Mouse (Mus musculus): ENCODE measurements around the gene Mob1b.

The Mob1b gene

DNA sequence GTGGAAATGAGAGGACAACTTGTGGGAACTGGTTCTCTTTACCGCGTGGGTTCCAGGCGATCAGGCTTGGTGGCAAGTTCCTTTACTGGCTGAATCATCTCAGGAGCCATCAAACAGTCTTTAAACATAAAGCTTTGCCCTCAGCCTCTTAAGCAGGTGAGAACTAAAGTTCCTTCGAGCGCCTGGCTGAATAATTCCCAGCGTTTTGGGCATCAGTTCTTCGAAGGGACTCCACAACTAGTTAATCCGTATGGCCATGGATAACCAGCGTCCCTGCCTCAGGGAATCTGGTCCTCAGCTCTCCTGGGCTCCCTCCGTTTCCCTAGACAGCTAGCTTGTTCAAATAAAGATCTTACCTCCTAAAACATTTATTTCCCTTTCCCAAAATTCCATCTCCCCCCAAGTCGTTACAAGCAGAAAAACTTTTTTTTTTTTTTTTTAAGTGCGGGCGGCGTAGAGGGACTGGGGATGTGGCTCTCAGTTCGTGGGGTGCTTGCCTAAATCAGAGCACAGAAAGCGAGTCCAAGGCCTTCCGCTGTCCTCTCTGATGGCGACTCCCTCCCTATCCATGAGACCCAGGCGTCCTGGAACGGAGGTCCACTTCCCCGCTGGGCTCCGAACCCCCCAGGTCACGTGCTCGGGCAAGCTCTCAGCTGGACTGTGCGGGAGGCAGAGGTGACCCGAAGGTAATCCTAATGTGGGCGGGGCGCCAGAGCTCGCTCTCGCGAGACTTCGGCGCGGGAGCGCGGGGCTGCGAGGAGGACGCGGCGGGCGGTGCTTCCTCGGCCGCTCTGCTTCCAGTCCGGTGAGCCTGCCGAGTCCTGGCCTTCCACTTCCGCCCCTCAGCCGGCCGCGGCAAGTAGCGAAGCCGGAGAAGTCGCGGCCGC, at the start of gene Mob1b:
Gene Mob1b (plus strand): TSS at position 740 of the 887 bp plus-strand sequence.
- CTCF ChIA-PET: interaction anchor here (0.7 to 0.8 kb wide), 2 partner anchors 24 to 66 kb away, joined by 3 read pairs; no protein-coding TSS in a partner anchor

DNA sequence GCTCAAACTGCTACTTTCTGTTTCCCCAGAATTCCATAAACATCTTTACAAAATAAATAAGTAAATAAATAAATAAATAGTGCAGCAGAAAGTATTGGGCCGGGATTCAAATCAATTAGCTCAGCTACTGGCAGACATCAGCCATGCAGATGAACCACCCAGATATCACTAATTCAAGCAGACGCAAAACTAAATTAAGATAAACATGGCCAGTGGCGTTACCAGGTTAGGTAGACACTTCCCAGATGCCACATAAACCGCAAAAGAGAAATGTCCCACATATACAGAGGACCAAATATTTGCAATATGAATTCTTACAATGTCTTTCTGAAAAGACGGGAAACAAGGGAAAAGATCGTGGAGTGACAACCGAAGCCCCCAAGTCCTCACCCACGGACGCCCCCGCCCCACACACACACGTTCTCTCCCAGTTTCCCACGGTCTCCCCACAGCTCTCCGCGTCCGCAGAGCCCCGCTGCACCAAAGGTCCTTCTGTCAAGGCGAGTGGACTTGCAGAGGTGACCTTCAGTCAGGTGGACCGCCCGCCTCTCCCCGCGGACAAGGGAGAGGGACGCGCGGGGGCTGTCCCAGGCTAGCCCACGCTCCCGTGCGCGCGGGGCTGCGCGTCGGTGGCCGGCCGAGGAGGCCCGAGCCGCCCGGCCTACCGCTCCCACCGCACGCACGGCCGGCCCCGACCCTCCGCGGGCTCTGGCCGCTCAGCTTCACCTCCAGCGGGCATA, 45.8 kb upstream of the Mob1b start:
- CTCF ChIA-PET: no interaction called here

DNA sequence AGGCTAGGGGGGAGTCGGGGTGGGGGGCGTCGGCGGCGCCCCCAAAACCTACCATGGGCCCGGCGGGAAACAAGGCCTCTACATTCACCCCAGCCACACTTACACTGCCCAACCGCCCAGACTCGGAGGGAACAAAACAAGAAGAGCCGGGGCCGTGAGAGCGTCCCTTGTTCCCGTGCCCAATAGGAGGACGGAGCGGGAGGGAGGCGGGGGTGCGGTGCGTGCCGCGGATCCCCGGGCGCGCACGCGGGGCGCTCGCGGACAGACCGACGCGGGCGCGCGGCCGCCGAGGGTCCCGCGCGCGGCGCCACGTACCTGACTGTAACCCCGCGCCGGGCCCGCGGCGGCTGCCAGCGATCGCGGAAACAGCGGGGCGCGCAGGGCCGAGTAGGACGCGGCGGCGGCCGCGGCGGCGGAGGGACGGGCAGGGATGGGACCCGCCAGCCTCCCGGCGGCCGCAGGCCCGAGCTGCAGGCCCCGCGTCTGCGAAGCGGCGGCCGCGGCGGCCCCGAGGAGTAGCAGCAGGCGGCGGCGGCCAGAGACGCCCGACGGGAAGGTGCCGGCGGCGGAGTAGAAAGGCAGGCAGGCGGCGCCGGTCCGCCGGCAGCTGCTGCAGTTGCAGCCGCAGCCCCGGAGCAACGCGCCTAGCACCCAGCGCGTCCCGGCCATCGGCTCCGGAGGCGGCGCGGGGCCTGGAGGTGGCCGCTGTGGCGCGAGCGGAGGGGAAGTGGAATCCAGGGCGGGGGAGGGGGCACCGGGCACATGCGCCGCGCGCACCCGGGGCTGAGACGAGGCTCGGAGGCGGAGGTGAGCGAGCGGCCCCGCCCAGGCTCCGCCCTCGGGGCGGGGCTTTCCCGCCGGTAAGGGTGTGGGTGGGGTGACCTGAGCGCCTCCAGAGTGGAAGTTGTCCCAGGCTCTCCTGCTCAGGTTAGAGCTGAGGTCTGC, 44.9 kb upstream of the Mob1b start, which contains the start of gene Grsf1:
Gene Grsf1 (minus strand): TSS at position 729 of the 945 bp plus-strand sequence.
- CTCF ChIA-PET: interaction anchor here (0.7 kb wide), 1 partner anchor 43 kb away, joined by 3 read pairs; no protein-coding TSS in a partner anchor

DNA sequence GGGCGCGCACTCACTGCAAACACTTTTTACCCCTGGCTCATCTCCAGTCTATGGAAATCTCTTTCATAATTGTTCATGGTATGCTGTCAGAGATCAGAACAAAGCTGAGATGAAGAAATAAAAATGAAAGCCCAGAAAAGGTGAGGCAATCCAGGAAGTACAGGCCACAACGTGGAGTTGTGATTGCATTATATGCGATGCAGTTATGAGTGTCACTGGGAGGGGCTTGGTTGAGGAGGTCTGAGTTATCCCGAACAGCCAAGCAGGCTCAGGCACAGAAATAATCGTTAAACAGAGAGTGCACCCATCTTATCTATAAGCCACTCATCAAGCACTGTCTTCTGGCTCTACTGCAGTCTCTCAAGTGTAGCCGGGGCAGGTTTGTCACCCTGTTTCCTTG, 41.7 kb upstream of the Mob1b start:
- CTCF ChIA-PET: no interaction called here

GRCm38 (mm10) chr5:88679341-88679740, 41.3 kb upstream of the Mob1b start:
- CTCF ChIA-PET: no interaction called here

- CTCF ChIA-PET: no interaction called here
These were observed 40.1 kb upstream of the Mob1b start for GRCm38 (mm10) chr5:88680567-88680966.

GRCm38 (mm10) chr5:88683706-88684105, 36.9 kb upstream of the Mob1b start:
- CTCF ChIA-PET: no interaction called here

DNA sequence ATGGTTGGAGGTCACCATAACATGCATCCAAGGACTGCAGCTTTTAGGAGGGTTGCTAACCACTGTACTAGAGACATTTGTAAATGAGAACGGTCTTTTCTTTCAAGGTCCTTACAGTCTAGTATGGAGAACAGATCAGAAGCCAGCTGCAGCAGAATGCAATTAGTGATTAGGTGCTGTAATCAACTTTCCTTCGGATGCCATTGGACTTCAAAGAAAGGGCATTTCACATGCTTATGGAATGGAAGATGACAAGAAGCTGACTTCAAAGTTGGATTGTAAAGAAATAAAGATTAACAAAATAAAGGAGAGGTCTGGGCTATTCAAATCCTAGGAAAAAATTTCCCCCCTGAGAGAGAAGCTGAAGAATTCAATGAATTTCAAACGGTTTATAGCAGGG, 36.4 kb upstream of the Mob1b start:
- CTCF ChIA-PET: no interaction called here

GRCm38 (mm10) chr5:88685306-88685705, 35.3 kb upstream of the Mob1b start:
- CTCF ChIA-PET: no interaction called here

GRCm38 (mm10) chr5:88685745-88686299, 34.8 kb upstream of the Mob1b start:
- CTCF ChIA-PET: no interaction called here

- CTCF ChIA-PET: interaction anchor here (0.7 kb wide), 1 partner anchor 59 kb away, joined by 3 read pairs; no protein-coding TSS in a partner anchor
These were observed 32.7 kb upstream of the Mob1b start for GRCm38 (mm10) chr5:88687996-88688406.

GRCm38 (mm10) chr5:88688583-88689187, 32.0 kb upstream of the Mob1b start:
- CTCF ChIA-PET: interaction anchor here (0.7 kb wide), 1 partner anchor 59 kb away, joined by 3 read pairs; no protein-coding TSS in a partner anchor

DNA sequence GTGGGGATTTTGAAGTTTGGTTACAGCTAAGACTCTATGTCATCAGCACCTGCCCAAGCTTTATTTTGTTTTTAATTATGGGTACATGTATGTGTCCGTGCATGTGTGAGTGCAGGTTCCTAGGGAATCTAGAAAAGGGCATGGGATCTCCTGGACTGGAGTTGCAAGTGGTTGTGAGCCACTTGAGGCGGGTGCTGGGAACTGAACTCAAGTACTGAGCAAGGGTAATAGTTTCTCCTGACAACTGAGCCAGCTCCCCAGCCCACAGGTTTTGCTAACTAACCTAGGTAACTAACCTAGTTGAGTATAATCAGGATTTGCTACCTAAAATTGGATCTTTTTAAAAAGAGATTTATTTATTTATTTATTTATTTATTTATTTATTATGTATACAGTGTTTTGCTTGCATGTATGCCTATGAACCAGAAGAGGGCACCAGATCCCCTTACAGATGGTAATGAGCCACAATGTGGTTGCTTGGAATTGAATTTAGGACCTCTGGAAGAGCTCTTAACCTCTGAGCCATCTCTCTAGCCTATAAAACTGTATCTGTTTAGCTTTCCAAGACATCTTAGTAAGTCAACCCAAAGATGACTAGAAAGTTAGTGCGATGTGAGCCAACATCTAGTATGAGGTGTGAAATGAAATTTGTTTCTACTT, 31.2 kb upstream of the Mob1b start:
- CTCF ChIA-PET: no interaction called here

- CTCF ChIA-PET: interaction anchor here (1.0 kb wide), 1 partner anchor 11 kb away, joined by 3 read pairs; no protein-coding TSS in a partner anchor
These were observed 29.8 kb upstream of the Mob1b start for GRCm38 (mm10) chr5:88690681-88691505.

DNA sequence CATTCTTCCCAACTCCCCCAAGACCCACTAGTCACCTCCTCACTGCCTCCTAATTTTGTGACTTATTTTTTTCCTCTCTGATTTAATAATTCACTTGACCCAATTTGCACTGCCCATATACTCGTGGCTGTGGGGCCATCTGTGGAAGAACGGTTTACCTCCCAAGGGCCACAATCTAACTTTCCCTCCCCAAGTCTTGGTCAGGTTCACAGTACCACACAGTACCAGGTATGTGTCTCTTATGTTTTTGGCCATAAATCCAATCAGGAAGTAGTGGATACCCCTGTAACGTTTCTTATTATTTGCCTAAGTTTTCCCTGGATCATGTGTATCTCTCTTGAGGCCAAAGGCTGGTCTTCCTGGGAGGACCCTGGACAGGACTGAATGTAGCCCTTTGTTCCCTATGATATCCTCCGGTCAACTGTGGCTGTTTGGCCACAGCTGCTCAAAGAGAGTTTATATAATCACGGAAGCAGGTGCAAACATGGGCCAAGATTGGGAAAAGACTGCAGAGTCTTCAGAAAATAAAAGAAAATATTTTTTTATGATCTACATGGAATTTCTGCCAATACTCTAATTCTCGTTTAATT, 29.1 kb upstream of the Mob1b start:
- CTCF ChIA-PET: no interaction called here

GRCm38 (mm10) chr5:88692586-88692985, 28.1 kb upstream of the Mob1b start:
- CTCF ChIA-PET: no interaction called here

DNA sequence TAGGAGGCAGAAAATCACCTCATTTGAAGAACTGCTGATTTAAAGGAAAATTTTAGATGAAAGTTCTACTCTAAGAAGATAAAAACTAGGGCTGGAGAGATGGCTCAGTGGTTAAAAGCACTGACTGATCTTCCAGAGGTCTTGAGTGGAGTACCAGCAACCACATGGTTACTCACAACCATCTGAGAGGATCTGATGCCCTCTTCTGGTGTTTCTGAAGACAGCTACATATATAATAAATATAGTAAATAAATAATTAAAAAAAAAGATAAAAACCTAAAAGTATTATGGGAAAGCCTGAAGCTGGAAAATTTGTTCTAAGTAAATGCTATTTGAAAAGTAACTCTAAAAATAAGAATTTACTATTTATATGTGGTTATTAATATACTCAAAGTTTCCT, 27.6 kb upstream of the Mob1b start:
- CTCF ChIA-PET: no interaction called here

GRCm38 (mm10) chr5:88697291-88697690, 23.4 kb upstream of the Mob1b start:
- CTCF ChIA-PET: no interaction called here
